Mouse (Mus musculus) forebrain, embryonic 12.5 days (tissue): Measurements from ENCODE around the gene Prss30. TPM values are rescaled to one million over a fixed set of nuclear protein-coding genes. Genes with fewer than 3 reads are reported as not detected.

Experiments
- ATAC-seq: fragments of 200-750 bp; cut with Nextera tagmentation; 2 replicates; pipeline ENCODE4 v1.8.0; 2017; ENCODE audit warnings: moderate TSS enrichment; ENCODE audit not compliant: low FRiP score
- H3K27ac ChIP-seq: fragments of 300-500 bp; sonication (generic); 2 replicates; pipeline ENCODE4 v1.5.1; 2016; ENCODE audit warnings: mild to moderate bottlenecking
- H3K27me3 ChIP-seq: fragments of 300-500 bp; sonication (generic); 2 replicates; pipeline ENCODE4 v1.6.1; 2016; ENCODE audit warnings: mild to moderate bottlenecking
- H3K36me3 ChIP-seq: fragments of 300-500 bp; sonication (generic); replicated peaks from 2 replicates; pipeline ENCODE4 v1.6.1; 2016; ENCODE audit warnings: mild to moderate bottlenecking
- H3K4me1 ChIP-seq: fragments of 300-500 bp; sonication (generic); 2 replicates; pipeline ENCODE4 v1.6.1; 2016
- H3K4me2 ChIP-seq: fragments of 300-500 bp; sonication (generic); 2 replicates; pipeline ENCODE4 v1.6.1; 2016; ENCODE audit warnings: mild to moderate bottlenecking, moderate library complexity
- H3K4me3 ChIP-seq: fragments of 300-500 bp; sonication (generic); replicated peaks from 2 replicates; pipeline ENCODE4 v1.5.1; 2016; ENCODE audit warnings: mild to moderate bottlenecking
- H3K9ac ChIP-seq: fragments of 300-500 bp; sonication (generic); 2 replicates; pipeline ENCODE4 v1.6.1; 2016; ENCODE audit warnings: mild to moderate bottlenecking
- H3K9me3 ChIP-seq: fragments of 300-500 bp; sonication (generic); 2 replicates; pipeline ENCODE4 v1.6.1; 2016
- WGBS: fragments of 180-500 bp; shearing (Covaris S2); methylation state at CpG from one replicate; pipeline ENCODE4 v1.1.7; 2016; 5-methylcytosine and 5-hydroxymethylcytosine counted together
- polyA plus RNA-seq: library from polyadenylated mRNA; unstranded; fragments of >200 nt; fragmentation: Nextera tagmentation; extraction: Ambion mirVana; gene quantifications from 2 replicates; pipeline ENCODE4 v1.2.1, GENCODE M21; 2016

Gene Prss30
- polyA plus RNA-seq, 1 experiment from 2014 or later = not detected

- Histone ChIP-seq H3K36me3 (no peaks in the 10 kb centered on the region), H3K4me2 (no peak overlapping the region), H3K4me3 (no peak overlapping the region), H3K27me3 (no peaks in the 10 kb centered on the region), H3K9ac (no peak overlapping the region), H3K4me1 (no peaks in the 10 kb centered on the region), H3K27ac (no peak overlapping the region), H3K9me3 (no peaks in the 10 kb centered on the region)
- WGBS = 91% methylated on average over 14 of the region's 14 CpGs
- no peak for ATAC-seq
Observed at GRCm38 (mm10) chr17:24004071-24004665, 23.8 kb upstream of the Prss30 start.

GRCm38 (mm10) chr17:24000404-24000803, 20.0 kb upstream of the Prss30 start:
- no peak overlapping the region for H3K27ac ChIP-seq
- H3K4me1 ChIP-seq = no peaks in the 10 kb centered on the region
- WGBS = 83% methylated on average over 5 of the region's 5 CpGs
- H3K27me3 ChIP-seq = peaks cover 3% of the 10 kb centered on the region; the same call in 1 of the 2 replicates
- no peak for ATAC-seq
- H3K9ac ChIP-seq = no peak overlapping the region
- H3K4me3 ChIP-seq = no peak overlapping the region
- H3K4me2 ChIP-seq = no peak overlapping the region
- H3K9me3 ChIP-seq = no peaks in the 10 kb centered on the region
- H3K36me3 ChIP-seq = no peaks in the 10 kb centered on the region

- no peak overlapping the region for H3K4me3 ChIP-seq
- no peak overlapping the region for H3K27ac ChIP-seq
- H3K36me3 ChIP-seq = no peaks in the 10 kb centered on the region
- H3K27me3 ChIP-seq = peaks cover 5% of the 10 kb centered on the region; the same call in 1 of the 2 replicates
- no peak overlapping the region for H3K9ac ChIP-seq
- peaks cover 5% of the 10 kb centered on the region for H3K4me1 ChIP-seq
- 77% methylated on average over 6 of the region's 6 CpGs for WGBS
- H3K9me3 ChIP-seq = no peaks in the 10 kb centered on the region
- H3K4me2 ChIP-seq = no peak overlapping the region
- no peak for ATAC-seq
Observed at GRCm38 (mm10) chr17:23998383-23998782, 18.0 kb upstream of the Prss30 start.

- 73% methylated on average over 2 of the region's 2 CpGs for WGBS
Observed at GRCm38 (mm10) chr17:23997901-23998300, 17.5 kb upstream of the Prss30 start, which contains the start of gene Prss22. Gene Prss22 (minus strand): TSS chr17:23998100.

GRCm38 (mm10) chr17:23995421-23995820, 15.1 kb upstream of the Prss30 start:
- Histone ChIP-seq H3K9ac (no peak overlapping the region), H3K4me2 (no peak overlapping the region), H3K27me3 (peaks cover 5% of the 10 kb centered on the region; the same call in 1 of the 2 replicates), H3K36me3 (no peaks in the 10 kb centered on the region), H3K9me3 (no peaks in the 10 kb centered on the region), H3K4me1 (peaks cover 10% of the 10 kb centered on the region), H3K4me3 (no peak overlapping the region), H3K27ac (no peak overlapping the region)
- WGBS = 33% methylated on average over 1 of the region's 1 CpGs
- no peak for ATAC-seq

More at GRCm38 (mm10) chr17:23997901-23998300, 17.5 kb upstream of the Prss30 start, which contains the start of gene Prss22:
- Histone ChIP-seq H3K9me3 (no peaks in the 10 kb centered on the region), H3K27me3 (peaks cover 5% of the 10 kb centered on the region; the same call in 1 of the 2 replicates), H3K4me2 (no peak within 1 kb of the TSS), H3K36me3 (no peaks in the 10 kb centered on the region), H3K27ac (no peak within 1 kb of the TSS), H3K9ac (no peak within 1 kb of the TSS), H3K4me3 (no peak within 1 kb of the TSS), H3K4me1 (peaks cover 9% of the 10 kb centered on the region)
- no peak for ATAC-seq

- H3K9ac ChIP-seq = no peak overlapping the region
- H3K27ac ChIP-seq = no peak overlapping the region
- WGBS = 78% methylated on average over 7 of the region's 7 CpGs
- peaks cover 10% of the 10 kb centered on the region for H3K4me1 ChIP-seq
- peaks cover 5% of the 10 kb centered on the region; the same call in 1 of the 2 replicates for H3K27me3 ChIP-seq
- H3K36me3 ChIP-seq = no peaks in the 10 kb centered on the region
- H3K4me2 ChIP-seq = no peak overlapping the region
- no peak overlapping the region for H3K4me3 ChIP-seq
- no peaks in the 10 kb centered on the region for H3K9me3 ChIP-seq
- no peak for ATAC-seq
Observed at GRCm38 (mm10) chr17:23994667-23995066, 14.3 kb upstream of the Prss30 start.

GRCm38 (mm10) chr17:23993559-23994428, 13.4 kb upstream of the Prss30 start:
- H3K9ac ChIP-seq = peak overlapping the region; percentile 46
- H3K36me3 ChIP-seq = no peaks in the 10 kb centered on the region
- no peak overlapping the region for H3K27ac ChIP-seq
- H3K4me2 ChIP-seq = peak overlapping the region; percentile 51
- peaks cover 5% of the 10 kb centered on the region; the same call in 1 of the 2 replicates for H3K27me3 ChIP-seq
- 11% methylated on average over 31 of the region's 31 CpGs for WGBS
- peak; percentile 91 for ATAC-seq
- H3K9me3 ChIP-seq = no peaks in the 10 kb centered on the region
- H3K4me3 ChIP-seq = peak overlapping the region; percentile 27
- H3K4me1 ChIP-seq = peaks cover 10% of the 10 kb centered on the region

GRCm38 (mm10) chr17:23992789-23993553, 12.6 kb upstream of the Prss30 start:
- peak overlapping the region; percentile 27 for H3K4me3 ChIP-seq
- H3K4me2 ChIP-seq = peak overlapping the region; percentile 51
- 70% methylated on average over 9 of the region's 9 CpGs for WGBS
- ATAC-seq = peak; percentile 75
- H3K9me3 ChIP-seq = no peaks in the 10 kb centered on the region
- no peaks in the 10 kb centered on the region for H3K36me3 ChIP-seq
- H3K27me3 ChIP-seq = peaks cover 5% of the 10 kb centered on the region
- no peak overlapping the region for H3K27ac ChIP-seq
- peaks cover 10% of the 10 kb centered on the region for H3K4me1 ChIP-seq
- 0 out of 2 replicates have a peak overlapping the region, but pooled peaks have one; percentile 46 for H3K9ac ChIP-seq

- Histone ChIP-seq H3K9me3 (no peaks in the 10 kb centered on the region), H3K4me3 (no peak overlapping the region), H3K9ac (no peak overlapping the region), H3K4me2 (no peak overlapping the region), H3K27ac (no peak overlapping the region), H3K4me1 (peaks cover 13% of the 10 kb centered on the region), H3K27me3 (no peaks in the 10 kb centered on the region; the same call in 1 of the 2 replicates), H3K36me3 (no peaks in the 10 kb centered on the region)
- WGBS = 50% methylated on average over 2 of the region's 2 CpGs
- ATAC-seq = no peak
Observed at GRCm38 (mm10) chr17:23989802-23990201, 9.4 kb upstream of the Prss30 start.

- no peak for ATAC-seq
- H3K4me3 ChIP-seq = no peak overlapping the region
- no peak overlapping the region for H3K27ac ChIP-seq
- peaks cover 4% of the 10 kb centered on the region; the same call in 1 of the 2 replicates for H3K4me1 ChIP-seq
- H3K4me2 ChIP-seq = no peak overlapping the region
- no peak overlapping the region for H3K9ac ChIP-seq
- no peaks in the 10 kb centered on the region for H3K36me3 ChIP-seq
- WGBS = 88% methylated on average over 1 of the region's 1 CpGs
- no peaks in the 10 kb centered on the region for H3K9me3 ChIP-seq
- no peaks in the 10 kb centered on the region; the same call in 1 of the 2 replicates for H3K27me3 ChIP-seq
Observed at GRCm38 (mm10) chr17:23984989-23985388, 4.6 kb upstream of the Prss30 start.

GRCm38 (mm10) chr17:23982912-23983311, 2.5 kb upstream of the Prss30 start:
- ATAC-seq = no peak
- Histone ChIP-seq H3K27me3 (no peaks in the 10 kb centered on the region), H3K4me1 (peaks cover 8% of the 10 kb centered on the region; the same call in 1 of the 2 replicates), H3K4me2 (no peak overlapping the region), H3K27ac (no peak overlapping the region), H3K36me3 (no peaks in the 10 kb centered on the region), H3K9me3 (no peaks in the 10 kb centered on the region), H3K9ac (no peak overlapping the region), H3K4me3 (no peak overlapping the region)
- WGBS = 80% methylated on average over 4 of the region's 4 CpGs

GRCm38 (mm10) chr17:23979471-23979870, 895 bp downstream of the Prss30 start:
- no peak overlapping the region for H3K9ac ChIP-seq
- no peak overlapping the region for H3K4me3 ChIP-seq
- peaks cover 4% of the 10 kb centered on the region; the same call in 1 of the 2 replicates for H3K4me1 ChIP-seq
- H3K4me2 ChIP-seq = no peak overlapping the region
- H3K9me3 ChIP-seq = no peaks in the 10 kb centered on the region
- no peak for ATAC-seq
- 71% methylated on average over 3 of the region's 3 CpGs for WGBS
- H3K27ac ChIP-seq = no peak overlapping the region
- no peaks in the 10 kb centered on the region for H3K27me3 ChIP-seq
- H3K36me3 ChIP-seq = no peaks in the 10 kb centered on the region
